Mouse (Mus musculus) kidney, postnatal 14 days (tissue): ENCODE data around the gene B130006D01Rik.
A peak's percentile ranks its signal among the peaks of the same experiment; 100 is the strongest.
"Not testable (repeated sequence)": the region's sequence is repeated elsewhere in the genome, so short reads cannot be mapped to it uniquely, and the experiment has no call there.

Experiments
- DNase-seq: peaks from one replicate; pipeline ENCODE4 v3.0.0; 2022; ENCODE audit warnings: mixed read lengths

Gene B130006D01Rik

DNA sequence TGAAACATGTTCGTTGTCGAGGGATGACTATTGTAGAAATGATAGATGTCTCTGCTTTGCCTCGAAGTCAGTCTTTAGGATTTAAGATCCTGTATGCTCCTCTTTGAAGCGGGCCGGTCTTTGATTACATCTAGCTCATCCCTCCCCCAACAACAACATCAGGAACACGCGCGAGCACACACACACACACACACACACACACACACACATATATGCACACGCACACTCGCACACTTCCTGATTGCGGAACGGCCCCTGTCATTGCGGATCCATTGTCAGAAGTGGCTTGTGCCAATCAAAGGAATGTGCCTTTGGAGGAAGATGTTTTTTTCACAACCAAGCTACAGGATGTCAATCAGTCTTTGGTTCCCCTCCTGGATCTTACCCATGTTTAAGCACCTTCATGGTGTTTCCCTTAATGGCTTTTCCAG is 9.6 kb upstream of the B130006D01Rik start:
- DNase-seq, result no peak

DNA sequence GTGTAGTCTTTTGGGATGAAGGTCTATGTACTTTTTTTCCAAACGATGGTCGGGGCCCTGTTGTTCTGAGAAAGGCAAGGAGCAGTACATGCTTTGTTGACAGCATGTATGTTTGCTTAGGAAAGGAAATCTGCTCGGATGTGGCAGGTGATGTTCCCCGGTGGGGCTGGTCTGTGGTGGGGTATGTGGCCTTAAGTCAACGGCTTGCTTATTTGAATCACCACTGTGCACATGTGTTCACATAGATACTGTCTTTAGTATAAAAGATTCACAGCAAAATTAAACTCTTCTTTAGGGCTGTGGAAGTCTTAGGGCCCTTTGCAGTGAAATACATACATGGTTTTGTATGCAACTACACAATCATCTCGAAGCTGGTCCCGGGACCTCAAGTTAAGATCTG is 9.0 kb upstream of the B130006D01Rik start:
- DNase-seq, result no peak

DNA sequence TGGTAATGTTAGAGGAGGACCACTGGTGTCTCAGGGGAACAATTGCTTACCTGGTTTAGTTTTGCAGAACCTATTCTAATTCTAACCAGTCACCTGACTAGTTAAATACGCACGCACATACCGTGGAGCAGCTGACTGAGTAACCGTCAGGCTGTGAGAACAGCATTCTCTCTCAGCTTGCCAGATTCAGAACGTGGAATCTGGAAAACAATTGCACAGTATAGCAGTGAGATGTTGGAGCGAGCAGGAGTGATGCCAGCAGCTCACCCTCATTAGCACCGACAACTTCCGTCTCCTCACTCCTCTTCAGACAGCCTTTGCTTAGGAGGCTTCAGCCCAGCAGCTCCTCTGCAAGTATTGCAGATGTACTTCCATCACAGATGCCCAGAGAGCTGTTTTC is 7.3 kb upstream of the B130006D01Rik start:
- no peak for DNase-seq

DNA sequence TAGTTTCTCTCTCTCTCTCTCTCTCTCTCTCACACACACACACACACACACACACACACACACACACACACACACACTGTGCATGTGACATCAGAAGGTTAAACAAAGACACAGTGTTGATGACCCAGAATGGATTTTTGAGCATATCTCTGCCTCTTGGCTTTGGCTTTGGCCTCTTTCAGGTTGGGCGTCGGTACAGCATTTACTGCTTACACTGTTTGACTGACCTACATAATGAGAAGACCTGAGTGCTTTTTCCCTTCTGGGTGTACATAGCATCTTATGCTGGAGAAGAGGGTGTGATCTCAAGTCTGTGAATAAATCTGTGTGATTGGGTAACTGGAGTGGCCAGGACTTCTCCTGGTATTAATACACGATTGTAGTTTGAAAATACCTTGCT is 4.0 kb upstream of the B130006D01Rik start:
- no peak for DNase-seq

DNA sequence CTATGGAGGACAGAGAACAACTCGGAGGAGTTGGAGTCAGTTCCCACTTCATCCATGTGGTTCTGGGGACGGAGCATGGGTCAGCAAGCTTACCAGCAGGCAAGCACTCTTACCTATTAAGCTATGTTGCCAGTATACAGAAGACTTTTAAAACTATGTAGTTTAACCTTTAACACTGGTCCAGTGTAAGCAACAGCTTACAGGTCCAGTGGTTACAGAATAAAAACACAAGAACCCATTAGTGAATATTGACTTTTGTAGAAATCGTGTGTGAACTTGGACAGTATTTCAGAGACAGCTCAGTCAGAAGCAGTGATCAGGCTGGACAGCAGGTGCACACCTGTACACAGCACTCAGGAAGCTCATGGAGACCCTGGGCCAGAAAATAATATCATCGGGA is 1.1 kb downstream of the B130006D01Rik start:
- no peak for DNase-seq

DNA sequence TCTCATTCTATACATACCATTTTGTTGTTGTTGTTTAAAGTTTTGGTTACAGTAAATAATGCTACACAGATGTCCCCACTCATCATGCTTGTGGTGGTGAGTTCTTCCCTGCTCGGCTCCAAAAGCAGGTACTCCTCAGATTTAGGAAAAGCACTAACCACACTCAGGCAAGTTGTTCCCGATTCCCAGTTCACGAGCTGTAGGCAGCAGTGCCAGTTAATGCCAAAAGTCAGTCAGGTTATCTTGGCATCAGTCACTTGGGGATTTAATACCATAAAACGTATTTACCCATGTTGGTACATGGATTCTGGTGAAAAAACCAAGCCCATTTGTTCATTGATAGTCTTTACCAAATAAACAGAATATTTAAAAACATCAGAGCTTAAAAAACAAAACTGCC is 2.8 kb downstream of the B130006D01Rik start:
- no peak for DNase-seq

DNA sequence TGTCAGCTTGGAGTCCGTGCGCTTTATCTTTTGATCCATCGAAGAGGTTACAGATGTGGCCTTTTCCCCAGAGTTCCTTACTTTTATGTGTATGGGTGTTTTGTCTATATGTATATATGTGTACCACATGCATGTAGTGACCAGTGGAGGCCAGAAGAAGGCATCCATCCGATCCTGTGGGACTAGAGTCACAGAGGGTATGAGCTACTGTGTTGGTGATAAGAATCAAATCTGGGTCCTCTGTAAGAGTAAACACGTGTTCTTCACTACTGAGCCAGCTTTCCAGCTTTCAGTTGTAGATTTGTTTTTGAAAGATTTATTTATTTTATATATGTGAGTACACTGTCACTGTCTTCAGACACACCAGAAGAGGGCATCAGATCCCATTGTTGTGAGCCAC is 4.6 kb downstream of the B130006D01Rik start:
- no peak for DNase-seq

DNA sequence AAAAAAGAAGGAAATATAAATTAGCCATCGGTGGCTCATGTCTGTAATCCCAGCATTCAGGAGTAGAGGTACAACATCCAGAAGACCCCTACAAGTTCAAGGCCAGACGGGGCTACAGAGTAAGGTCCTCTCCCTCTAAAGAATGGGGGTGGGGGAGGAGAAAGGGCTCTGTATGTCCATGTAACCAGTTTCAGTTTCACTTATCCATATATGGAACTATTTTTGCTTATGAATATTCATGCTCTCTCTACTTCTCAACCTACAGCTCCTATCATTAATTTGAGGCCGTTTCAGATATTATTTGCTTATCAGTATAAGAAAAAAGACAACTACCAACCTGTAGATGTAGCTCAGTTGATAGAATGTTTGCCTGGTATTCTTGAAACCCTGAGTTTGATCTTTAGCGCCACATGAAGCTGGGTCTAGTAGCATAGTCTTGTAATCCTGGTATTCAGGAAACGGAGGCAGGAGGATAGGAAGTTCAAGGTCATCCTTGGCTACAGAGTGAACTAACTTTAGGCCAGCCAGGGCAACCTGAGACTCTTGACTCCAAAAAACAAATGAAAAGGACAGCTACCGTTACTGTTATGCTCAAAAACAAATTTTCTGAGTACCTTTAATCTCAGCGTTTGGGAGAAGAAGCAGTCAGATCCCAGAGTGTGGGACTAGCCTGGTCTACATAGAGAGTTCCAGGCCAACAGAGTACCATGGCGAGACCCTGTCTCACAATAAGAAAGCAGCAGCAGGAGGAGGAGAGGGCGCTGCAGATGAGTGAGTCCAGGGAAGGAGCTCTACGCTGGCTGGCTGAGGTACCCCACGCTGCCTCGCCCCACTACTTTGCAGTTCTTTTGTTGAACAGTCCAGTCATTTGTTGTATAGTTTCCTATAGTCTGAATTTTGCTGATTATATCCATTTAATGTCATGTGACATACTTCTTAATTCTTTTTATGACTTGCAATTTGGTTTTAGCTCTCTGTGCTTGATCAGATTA is 5.8 kb downstream of the B130006D01Rik start:
- no peak for DNase-seq

DNA sequence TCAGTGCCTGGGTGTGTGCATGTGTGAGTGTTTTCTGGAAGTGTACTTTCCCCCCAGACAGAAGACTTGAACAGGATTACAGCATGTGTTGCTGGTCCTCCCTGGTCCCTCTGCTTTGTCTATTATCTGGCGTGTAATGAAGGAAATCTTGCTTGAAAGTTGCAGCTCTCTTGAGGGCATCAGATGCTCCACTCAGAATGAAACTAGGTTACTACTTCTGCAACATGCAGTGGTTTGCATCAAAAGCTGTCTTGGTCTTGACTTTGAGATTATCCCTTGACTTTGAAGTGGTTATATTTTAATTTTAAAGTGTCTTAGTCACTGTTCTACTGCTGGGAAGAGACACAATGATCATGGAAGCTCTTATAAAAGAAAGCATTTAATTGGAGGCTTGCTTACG is 11.1 kb downstream of the B130006D01Rik start:
- DNase-seq, result no peak

DNA sequence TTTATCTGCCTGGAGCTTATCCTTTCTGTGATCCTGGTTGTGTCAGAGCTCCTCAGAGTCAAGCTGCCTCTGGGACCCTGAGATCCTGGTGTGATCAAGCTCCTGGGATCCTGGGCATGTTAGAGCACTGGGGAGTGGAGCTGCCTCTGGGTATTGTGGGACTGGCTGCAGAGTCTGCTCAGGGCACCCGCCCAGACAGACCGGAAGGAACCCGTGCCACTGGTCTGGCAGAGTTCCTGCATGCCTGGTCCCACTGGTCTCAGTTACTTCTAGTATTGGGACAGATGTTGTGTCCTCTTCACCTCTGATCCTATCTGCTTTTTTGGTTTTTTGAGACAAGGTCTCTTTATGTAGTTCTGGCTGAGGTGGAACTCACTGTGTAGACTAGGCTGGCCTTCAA is 14.4 kb downstream of the B130006D01Rik start:
- DNase-seq, result peak; percentile 41

DNA sequence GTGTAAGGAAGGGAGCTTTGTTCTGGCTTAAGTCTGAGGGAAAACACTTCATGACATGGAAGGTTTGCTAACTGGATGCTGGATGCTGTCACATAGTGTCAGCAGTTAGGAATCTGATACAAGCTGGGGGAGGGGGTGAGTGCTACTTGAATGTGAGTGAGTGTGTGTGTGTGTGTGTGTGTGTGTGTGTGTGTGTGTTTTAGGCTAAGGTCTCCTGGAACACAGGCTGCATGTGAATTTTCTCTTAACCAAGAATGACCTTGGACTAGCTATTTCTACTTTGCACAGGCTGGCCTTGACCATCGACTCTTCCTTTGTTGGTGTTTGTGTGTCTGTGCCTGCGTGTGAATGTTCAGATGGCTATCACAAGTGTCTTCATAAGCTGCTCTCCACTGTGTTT is 21.1 kb downstream of the B130006D01Rik start:
- no peak for DNase-seq

DNA sequence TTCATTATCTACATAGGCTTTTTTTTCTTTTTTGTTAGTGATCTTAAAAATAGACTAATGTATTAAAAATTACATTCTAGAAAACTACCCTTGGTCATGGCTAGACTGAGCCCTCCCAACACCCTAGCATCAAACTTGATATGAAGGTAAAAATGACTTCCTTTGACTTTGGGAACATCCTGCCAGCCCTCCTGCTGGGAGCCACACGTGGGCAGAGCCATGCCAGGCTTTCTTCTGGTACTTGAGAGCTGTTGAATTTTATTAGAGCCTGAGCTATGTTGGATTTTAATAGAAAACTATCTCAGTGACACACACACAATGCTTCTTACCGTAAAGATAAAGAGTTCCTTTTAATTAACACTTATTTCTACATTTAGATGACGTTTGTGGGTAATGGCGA is 23.4 kb downstream of the B130006D01Rik start:
- no peak for DNase-seq

DNA sequence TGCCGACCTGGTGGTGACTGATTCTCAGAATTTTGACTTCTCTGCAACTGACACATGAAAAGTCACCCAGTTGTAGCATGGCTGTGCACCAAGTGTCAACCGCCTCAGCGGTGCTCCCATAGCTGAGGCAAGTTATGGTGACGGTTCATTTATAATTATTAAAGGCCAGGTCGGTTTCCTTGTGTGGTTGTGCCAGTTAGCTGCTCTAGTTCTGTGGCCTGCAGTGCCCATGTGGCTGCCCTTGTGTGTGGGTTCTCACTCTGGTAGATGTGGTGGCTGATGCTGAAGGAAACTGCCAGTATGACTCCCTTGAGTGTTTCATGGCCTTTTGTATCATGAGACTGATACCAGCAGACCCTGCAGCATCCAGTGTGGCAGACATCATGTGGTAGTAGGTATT is 24.9 kb downstream of the B130006D01Rik start:
- DNase-seq, result no peak

DNA sequence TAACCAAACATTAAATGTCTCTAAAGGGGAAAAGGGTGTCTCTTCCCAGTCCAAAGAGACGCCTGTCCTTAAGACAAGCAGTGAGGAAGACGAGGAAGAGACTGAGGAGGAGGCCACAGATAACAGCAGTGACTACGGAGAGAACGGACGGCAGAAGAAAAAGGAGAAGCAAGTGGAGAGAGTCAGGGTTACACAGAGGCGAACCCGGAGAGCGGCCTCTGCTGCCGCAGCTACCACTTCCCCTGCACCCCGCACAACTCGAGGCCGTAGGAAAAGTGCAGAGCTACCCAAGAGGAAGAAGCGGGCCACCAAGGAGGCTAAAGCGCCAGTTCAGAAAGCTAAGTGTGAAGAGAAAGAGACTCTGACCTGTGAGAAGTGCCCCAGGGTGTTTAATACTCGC is 26.2 kb downstream of the B130006D01Rik start:
- no peak for DNase-seq

DNA sequence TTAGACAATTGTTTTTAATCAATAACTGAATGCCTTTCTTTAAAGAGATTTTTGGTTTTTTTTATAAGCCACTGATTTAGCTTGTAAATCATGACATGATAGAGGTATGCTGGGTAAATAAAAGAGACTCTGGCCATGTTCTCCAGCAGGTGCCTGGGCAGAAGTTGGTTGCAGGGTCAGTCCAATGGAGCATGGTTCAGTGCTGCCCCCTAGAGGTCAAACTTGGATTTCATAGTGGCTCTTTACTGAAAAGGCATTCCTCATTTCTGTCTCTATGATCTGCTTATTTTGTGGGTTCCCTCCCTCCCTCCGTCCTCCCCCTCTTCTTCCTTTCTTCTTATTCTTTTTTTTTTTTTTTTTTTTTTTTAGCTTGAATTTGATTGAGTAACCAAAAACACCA is 27.6 kb downstream of the B130006D01Rik start:
- DNase-seq, result peak; percentile 87

DNA sequence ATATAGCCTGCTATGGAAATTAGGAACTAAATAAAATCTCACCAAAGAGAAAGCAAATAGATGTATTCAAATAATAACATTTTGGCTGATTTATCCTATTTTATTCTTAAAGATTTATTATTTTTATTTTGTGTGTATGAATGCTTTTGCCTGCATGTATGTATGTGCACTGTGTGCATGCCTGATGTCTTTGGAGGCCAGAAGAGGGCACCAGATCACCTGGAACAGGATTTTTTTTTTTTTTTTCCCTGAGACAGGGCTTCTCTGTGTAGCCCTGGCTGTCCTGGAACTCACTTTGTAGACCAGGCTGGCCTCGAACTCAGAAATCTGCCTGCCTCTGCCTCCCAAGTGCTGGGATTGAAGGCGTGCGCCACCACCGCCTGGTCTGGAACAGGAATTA is 31.8 kb downstream of the B130006D01Rik start:
- DNase-seq, result not testable (repeated sequence)

DNA sequence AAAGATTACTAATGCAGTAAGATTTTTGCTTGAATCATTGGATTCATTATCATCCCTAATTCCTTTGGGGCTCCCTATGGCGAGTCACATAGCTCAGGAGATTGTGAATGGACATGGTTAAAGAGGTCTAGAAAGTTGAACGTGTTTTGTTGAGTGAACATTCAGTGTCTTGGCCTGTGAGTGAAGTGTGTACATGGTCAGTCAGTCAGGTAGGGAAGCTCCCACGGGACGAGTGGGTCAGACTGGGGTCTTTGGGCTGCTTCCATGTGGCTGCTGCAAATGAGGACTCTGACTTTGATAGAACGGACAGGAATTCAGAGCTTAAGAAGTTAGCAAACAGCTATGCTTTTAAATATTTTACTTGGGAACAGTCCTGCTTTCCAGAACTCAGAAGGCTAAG is 37.1 kb downstream of the B130006D01Rik start:
- DNase-seq, result no peak

DNA sequence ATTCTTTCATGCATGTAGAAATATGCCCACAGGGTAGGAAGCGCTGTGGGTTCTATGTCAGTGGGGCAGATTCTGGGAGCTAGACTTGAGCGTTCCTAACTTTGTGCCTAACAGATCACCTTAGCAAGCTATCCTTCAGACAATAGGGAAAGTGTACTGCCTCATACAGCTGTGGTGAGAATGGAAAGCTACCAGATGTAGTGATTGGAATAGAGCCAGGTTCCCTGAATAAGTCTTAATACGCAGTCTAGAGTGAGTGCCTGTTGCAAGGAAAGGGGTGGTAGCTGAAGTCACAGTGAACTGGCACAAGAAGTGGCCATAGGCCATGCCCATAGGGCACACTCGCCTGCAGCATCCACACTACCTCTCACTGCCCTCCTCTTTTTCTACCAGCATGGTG is 39.6 kb downstream of the B130006D01Rik start:
- DNase-seq, result peak; percentile 28

DNA sequence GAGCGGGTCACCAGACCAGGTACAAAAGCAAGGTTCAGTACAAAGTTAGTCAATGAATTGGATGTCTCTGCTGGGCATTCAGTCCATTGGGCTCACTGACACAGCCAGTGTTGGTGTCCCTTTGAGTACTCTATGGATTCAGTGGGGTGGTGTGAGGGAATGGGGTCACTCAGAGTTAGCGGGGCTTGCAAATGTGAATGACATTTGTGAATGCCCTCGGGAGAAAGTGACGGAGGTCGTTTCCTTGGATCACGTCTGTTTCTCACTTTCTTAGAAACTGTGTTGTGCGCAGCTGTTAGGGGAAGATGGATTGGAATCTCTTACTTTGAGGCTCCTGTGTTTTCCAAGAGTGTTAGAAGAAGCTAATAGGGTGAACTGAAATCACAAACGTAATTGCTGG is 41.4 kb downstream of the B130006D01Rik start:
- DNase-seq, result no peak

DNA sequence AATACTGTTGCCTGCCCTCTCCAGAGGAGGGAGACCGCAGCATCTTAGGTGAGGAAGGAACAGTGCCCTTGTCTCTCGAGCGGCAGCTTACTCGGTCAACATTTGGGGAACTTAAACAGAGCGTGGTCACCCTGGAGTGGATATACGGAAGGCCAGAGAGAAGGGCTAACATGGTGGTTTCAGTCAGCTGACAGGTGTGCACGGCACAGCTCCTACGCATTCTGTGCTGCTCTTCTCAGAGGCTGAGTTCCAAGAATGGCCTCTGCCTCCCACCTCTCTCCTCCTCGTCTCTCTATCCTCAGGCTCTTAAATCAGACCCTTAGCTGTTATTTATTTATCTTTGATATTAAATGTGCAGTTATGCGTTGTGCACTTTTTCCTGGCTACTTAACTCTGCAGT is 41.9 kb downstream of the B130006D01Rik start:
- DNase-seq, result no peak

DNA sequence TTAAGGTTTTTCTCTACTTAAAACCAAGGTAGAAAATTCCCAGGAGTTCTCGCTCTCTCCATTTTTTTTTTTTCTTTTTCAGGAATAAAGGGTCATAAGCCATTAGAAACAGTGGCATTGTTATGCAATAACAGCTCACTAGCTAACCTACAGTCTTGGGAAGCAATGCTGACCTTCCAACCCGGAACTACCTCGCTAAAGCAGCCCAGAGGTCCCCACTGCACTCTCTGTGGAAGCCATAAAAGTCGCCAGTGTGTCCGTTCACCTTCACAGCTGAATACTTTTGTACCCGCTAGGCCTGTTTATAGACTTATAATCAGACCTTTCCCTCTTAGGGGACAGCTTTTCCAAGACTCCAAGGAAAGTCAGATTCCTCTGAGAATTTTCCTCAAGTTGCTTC is 44.9 kb downstream of the B130006D01Rik start:
- DNase-seq, result no peak

DNA sequence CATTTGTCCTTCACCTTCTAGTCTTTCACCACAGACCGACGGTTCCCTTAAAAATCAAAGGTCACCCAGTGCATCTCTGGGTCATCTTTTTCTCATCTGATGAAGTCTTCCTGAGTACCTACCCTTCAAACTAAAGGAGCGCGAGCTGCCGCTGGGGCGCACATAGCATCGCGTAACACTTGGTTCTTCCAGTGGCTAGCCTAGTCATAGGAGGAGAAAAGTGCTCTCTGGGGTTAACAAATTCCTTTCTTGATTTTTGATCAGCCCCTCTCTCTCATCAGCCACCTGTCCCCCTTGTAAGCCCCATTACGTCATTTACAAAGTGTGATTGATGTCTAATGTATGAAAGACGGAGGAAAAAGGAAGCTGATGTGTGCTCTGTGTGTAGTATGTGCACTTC is 45.8 kb downstream of the B130006D01Rik start:
- DNase-seq, result no peak

DNA sequence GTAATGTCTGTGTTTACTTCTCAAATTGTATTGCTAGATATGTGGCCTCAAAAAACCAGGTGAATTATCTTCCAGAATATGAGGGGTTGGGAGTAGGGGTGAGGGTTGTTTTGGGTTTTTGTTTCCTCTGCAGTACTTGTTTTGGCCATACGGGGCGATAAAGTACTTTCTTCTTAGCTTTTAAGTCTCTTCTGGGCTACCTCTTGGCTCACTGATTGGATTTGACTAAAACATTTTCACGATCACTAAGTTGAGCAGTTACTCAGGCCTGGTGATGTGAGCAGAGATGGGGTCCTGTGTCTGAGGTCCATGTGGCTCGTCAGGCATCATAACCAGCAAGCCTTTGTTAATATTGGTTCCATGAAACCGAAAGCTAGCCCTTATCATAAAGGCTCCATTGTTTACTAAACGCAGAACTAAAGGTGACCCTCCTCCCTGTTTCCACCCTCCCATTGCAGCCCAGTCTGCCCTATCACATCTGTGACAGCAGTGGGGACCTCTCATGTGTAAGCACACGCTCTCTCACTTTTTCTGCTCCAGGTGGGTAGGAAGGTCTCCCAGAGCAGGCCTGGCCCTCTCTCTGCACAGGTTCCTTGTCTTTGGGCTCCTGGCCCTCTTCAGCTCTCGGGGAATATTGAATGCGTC is 47.5 kb downstream of the B130006D01Rik start:
- peak; percentile 42 for DNase-seq

DNA sequence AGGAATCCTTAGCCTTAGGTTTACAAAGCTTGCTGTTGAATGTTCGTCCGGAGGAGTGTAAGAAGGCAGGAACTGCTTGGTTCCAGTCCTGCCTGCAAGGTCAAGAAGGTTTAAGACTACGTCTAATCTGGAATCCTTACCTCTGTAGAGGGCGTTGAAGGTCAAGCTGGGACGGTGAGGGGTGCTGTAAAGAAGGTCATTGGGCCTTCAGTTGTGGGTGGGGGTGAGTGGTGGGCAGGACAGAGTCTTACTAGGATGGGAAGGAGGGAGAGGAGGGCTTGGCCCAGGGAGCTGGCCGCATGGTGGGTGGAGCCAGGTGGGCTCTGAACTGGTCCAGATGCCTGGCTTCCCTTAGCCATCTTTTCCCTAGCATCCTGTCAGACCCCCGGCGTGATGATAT is 48.3 kb downstream of the B130006D01Rik start:
- DNase-seq, result no peak
